13 mouse cellular contexts compared by ENCODE assay signal in genomic region chr10:53096446-53096845, GRCm38 (mm10).
"Had no signal": no experiment of that assay in that cellular context is flagged by ENCODE, and none has a peak within 500 bp of the region (broad histone marks: within the 10 kb centered on the region; RNA-seq: fewer than 3 reads in every experiment).

No protein-coding gene starts in this region.

- H3K4me1 ChIP-seq: midbrain, embryonic 10.5 days; midbrain, embryonic 12.5 days; neural tube, embryonic 12.5 days; stomach, embryonic 15.5 days had no signal

- H3K27ac ChIP-seq: midbrain, embryonic 10.5 days; midbrain, embryonic 12.5 days; neural tube, embryonic 12.5 days; stomach, embryonic 15.5 days; stomach, postnatal 0 days had no signal

- H3K36me3 ChIP-seq: midbrain, embryonic 10.5 days; midbrain, embryonic 12.5 days; neural tube, embryonic 12.5 days; stomach, embryonic 15.5 days had no signal

- H3K4me2 ChIP-seq: lung, embryonic 14.5 days; midbrain, embryonic 12.5 days; neural tube, embryonic 12.5 days; stomach, embryonic 15.5 days had no signal

- H3K9ac ChIP-seq: lung, embryonic 14.5 days; midbrain, embryonic 12.5 days; neural tube, embryonic 12.5 days; stomach, embryonic 15.5 days had no signal

- DNase-seq: lung, adult 18-20 months; lung, embryonic 14.5 days; lung, postnatal 10 days; lung, postnatal 4 days; midbrain, embryonic 14.5 days; right cerebral cortex, postnatal 14 days; thymus, adult 2 months; thymus, postnatal 36 days had no signal

- H3K27me3 ChIP-seq: midbrain, embryonic 12.5 days; neural tube, embryonic 12.5 days; stomach, embryonic 15.5 days had no signal

- H3K4me3 ChIP-seq: midbrain, embryonic 10.5 days; midbrain, embryonic 12.5 days; neural tube, embryonic 12.5 days; stomach, embryonic 15.5 days had no signal

- H3K9me3 ChIP-seq: midbrain, embryonic 10.5 days; midbrain, embryonic 12.5 days; neural tube, embryonic 12.5 days; stomach, embryonic 15.5 days had no signal
